Mouse (Mus musculus) mature B cell (primary cell): ENCODE data around the gene Cpne9.
"Not testable (repeated sequence)": the region's sequence is repeated elsewhere in the genome, so short reads cannot be mapped to it uniquely, and the experiment has no call there.

ENCODE experiments used
- in situ Hi-C: fragments of 300-500 bp; cut with MboI; formaldehyde crosslinking; loops from 2 replicates; pipeline ENCODE4 v1.14.3; 2019

Gene Cpne9

GRCm38 (mm10) chr6:113290346-113290745 lies 8.2 kb downstream of the Cpne9 start:
- in situ Hi-C loops: no loop called here

DNA sequence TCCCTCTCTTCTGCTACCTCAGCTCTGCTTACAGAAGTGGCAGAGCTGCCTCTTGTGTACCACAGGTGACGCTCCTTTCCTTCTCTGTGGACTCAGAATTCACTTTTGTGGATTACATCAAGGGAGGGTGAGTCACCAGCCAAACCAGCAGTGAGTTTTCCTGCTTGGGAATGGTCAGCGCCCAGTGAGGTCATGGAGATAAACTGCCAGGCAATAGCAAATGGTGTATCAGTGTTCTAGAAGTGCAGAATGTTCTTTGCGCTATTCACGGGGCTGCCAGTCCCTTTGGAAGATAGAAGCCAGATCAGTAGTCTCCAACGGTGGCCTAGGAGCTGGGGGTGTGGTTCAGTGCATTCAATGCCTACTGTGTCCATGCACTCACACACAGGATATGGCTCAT lies 10.8 kb downstream of the Cpne9 start:
- in situ Hi-C loops: no loop called here

DNA sequence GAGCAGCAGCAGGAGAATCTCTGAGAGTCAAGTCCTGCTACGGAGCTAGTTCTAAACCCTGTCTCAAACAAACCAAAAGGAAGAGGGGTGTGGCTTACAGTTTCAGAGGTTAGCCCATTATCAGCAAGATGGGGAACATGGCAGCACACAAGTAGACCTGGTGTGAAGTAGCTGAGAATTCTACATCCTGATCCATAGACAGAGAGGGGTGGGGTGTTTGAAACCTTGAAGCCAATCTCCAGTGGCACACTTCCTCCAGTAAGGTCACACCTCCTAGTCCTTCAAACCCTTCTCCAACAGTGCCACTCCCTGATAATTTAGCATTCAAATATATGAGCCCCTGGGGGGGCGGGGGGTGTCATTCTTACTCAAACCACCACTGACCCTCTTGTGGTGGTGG lies 13.9 kb downstream of the Cpne9 start:
- in situ Hi-C loops: no loop called here

DNA sequence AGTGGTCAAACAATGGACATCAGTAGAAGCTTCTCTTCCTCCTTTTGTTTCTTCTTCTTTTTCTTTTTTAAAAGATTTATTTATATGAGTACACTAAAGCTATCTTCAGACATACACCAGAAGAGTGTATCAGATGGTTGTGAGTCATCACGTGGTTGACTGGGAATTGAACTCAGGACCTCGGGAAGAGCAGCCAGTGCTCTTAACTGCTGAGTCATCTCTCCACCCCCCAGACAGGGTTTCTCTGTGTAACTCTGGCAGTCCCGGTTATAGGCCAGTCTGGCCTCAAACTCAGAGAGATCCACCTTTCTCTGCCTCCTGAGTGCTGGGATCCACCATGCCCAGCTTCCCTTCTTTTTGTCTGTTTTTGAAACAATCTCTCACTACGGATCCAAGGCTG lies 14.5 kb downstream of the Cpne9 start:
- in situ Hi-C loops: no loop called here

DNA sequence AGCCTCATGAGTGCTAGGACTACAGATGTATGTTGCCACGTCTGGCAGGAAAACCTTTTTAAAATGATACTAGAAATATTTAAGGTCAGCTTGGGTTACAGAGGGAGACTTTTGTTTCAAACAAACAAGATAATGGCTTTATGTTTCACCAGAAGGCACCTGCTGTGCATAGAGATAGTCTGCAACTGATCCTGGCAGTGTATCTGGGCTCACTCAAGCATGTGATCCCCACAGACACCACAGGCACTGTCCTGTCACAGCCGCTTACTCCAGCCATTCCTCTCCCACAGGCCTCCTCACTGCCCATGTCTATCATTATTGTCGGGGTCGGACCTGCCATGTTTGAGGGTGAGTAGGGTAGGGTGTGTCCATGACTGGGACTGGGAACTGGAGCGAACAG lies 19.2 kb downstream of the Cpne9 start:
- in situ Hi-C loops: no loop called here

DNA sequence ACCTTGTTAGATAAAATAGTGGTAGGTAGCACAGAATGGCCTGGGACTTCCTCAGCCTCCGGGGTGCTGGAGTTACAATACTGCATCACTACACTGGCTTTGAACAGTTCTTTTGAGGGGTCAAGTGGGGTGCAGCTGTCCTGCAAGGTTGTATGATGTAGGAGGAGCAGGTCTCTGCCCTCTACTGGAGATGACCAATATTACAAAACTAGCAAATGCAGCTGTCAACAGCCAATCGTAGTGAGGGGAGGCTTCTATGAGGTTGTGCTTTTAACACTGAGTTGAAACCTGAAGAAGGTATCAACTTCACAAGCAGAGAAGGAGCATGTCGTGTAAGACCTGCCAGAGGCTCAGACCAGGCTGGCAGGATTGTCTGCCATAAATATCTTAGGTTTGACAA lies 20.2 kb downstream of the Cpne9 start:
- in situ Hi-C loops: no loop called here

- in situ Hi-C loops: no loop called here
Measured at GRCm38 (mm10) chr6:113306322-113306985, 24.3 kb downstream of the Cpne9 start.

- in situ Hi-C loops: no loop called here
Measured at GRCm38 (mm10) chr6:113306986-113307349, 24.9 kb downstream of the Cpne9 start, which contains the start of gene Brpf1. Brpf1 (plus strand) TSS chr6:113307137.

- in situ Hi-C loops: no loop called here
Measured at GRCm38 (mm10) chr6:113307481-113308121, 25.5 kb downstream of the Cpne9 start.

- in situ Hi-C loops: no loop called here
Measured at GRCm38 (mm10) chr6:113308141-113308540, 26.0 kb downstream of the Cpne9 start.

GRCm38 (mm10) chr6:113315972-113316371 lies 33.9 kb downstream of the Cpne9 start:
- in situ Hi-C loops: no loop called here

- in situ Hi-C loops: loop anchor here (5.0 kb wide), 1 partner anchor 51 kb away; the partner anchor contains the start of genes Arpc4 and Tada3
Measured at GRCm38 (mm10) chr6:113326533-113327315, 44.6 kb downstream of the Cpne9 start, which contains the start of gene Ogg1. Ogg1 (plus strand) TSS chr6:113326972.

DNA sequence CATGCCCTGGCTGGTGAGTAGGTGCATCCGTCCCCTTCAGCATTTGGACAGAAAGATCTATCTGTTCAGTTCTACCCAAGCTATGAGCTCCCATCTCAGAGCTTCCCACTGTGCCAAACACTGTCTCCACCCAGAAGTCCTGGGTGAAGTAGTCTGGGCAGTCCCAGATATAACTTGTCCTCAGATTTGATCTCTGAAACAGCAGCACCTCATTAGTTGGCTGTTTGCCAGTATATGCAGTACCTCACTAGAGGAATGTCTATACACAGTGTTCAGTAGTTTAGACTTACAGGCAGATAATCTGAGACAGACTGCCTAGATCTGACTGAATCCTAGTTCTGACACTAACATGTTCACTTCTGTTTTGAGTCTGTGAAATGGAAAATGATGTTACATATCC lies 47.3 kb downstream of the Cpne9 start:
- in situ Hi-C loops: loop anchor here (5.0 kb wide), 1 partner anchor 48 kb away; the partner anchor contains the start of genes Arpc4 and Tada3

- in situ Hi-C loops: no loop called here
Measured at GRCm38 (mm10) chr6:113330547-113330946, 48.4 kb downstream of the Cpne9 start.

DNA sequence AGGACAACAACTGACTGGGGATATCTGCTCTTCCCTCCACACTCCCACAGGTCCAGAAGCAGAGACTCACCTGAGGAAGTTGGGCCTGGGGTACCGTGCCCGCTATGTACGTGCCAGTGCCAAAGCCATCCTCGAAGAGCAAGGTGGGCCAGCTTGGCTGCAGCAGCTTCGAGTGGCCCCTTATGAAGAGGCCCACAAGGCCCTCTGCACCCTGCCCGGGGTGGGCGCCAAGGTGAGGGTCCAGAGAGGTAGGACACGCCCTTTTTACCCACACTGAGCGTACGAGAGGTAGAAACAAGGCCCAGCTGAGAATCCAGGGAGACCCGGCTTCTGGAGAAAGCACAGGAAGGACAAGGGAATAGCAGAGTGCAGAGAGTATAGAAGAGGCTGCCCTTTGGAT lies 49.6 kb downstream of the Cpne9 start:
- in situ Hi-C loops: no loop called here

DNA sequence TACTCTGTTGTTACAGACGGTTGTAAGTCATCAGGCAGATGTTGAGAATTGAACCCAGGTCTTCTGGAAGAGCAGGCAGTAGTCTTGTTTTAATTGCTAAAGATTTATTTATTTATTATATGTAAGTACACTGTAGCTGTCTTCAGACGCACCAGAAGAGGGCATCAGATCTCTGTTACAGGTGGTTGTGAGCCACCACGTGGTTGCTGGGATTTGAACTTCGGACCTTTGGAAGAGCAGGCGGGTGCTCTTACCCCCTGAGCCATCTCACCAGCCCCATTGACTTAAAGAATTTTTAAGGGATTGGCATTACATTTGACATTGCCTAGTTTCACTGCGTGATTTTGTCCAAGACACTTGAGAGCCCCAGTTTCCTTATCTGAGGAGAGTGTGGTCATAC lies 50.6 kb downstream of the Cpne9 start:
- in situ Hi-C loops: not testable (repeated sequence)

GRCm38 (mm10) chr6:113333137-113333950 lies 51.2 kb downstream of the Cpne9 start:
- in situ Hi-C loops: no loop called here

DNA sequence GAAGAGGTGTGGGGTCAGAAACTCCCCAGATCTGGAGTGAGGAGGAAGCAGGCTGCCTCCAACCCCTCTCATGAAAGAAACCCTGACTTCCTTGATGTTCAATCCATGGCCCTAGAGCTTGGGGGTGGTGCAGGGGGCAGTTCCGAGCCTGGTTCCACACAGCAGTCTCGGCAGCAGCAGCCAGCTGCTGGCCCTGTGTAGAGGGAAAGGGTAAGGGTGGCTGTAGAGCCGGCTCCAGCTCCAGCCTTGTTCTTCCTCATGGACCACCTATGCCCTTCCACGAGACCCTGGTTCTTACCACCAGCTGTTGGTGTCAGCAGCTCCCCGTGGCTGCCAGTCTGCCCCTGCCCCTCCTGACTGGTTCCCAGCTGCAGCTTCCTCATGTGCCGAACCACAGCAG lies 52.1 kb downstream of the Cpne9 start:
- in situ Hi-C loops: no loop called here

- in situ Hi-C loops: no loop called here
Measured at GRCm38 (mm10) chr6:113336852-113337620, 54.9 kb downstream of the Cpne9 start.

- in situ Hi-C loops: no loop called here
Measured at GRCm38 (mm10) chr6:113341574-113341973, 59.5 kb downstream of the Cpne9 start.

- in situ Hi-C loops: no loop called here
Measured at GRCm38 (mm10) chr6:113342297-113342696, 60.2 kb downstream of the Cpne9 start.
